Mouse (Mus musculus) brain, embryonic 18.5 days (tissue): ENCODE data around the gene AI481877.

Source experiments
- DNase-seq: peaks from one replicate; pipeline ENCODE4 v3.0.0-alpha.2; 2012; ENCODE audit warnings: low read depth, low spot score

The AI481877 gene

GRCm38 (mm10) chr4:59034918-59035785 lies 103.6 kb downstream of the AI481877 start, which contains the start of gene Gng10:
TSS of gene Gng10 (plus strand) at chr4:59035088.
- peak; percentile 39 for DNase-seq

GRCm38 (mm10) chr4:59034325-59034917 lies 104.4 kb downstream of the AI481877 start:
- DNase-seq = no peak

- DNase-seq = no peak
Observed at GRCm38 (mm10) chr4:59016922-59017321, 121.9 kb downstream of the AI481877 start.

- DNase-seq = no peak
Observed at GRCm38 (mm10) chr4:59015181-59015580, 123.6 kb downstream of the AI481877 start.

- DNase-seq = no peak
Observed at GRCm38 (mm10) chr4:59011446-59011845, 127.3 kb downstream of the AI481877 start.

GRCm38 (mm10) chr4:59009696-59010095 lies 129.1 kb downstream of the AI481877 start:
- DNase-seq = no peak

GRCm38 (mm10) chr4:59009186-59009585 lies 129.6 kb downstream of the AI481877 start:
- no peak for DNase-seq

- DNase-seq = no peak
Observed at GRCm38 (mm10) chr4:59007974-59008373, 130.8 kb downstream of the AI481877 start.

- no peak for DNase-seq
Observed at GRCm38 (mm10) chr4:59007016-59007415, 131.8 kb downstream of the AI481877 start.

- no peak for DNase-seq
Observed at GRCm38 (mm10) chr4:59006211-59006610, 132.6 kb downstream of the AI481877 start.

GRCm38 (mm10) chr4:59003806-59004200 lies 135.0 kb downstream of the AI481877 start:
- DNase-seq = no peak

- peak; percentile 78 for DNase-seq
Observed at GRCm38 (mm10) chr4:59002948-59003805, 135.6 kb downstream of the AI481877 start, which contains the start of gene Gm20503. TSS of gene Gm20503 (plus strand) at chr4:59003210.

GRCm38 (mm10) chr4:59000614-59001013 lies 138.2 kb downstream of the AI481877 start:
- no peak for DNase-seq

- DNase-seq = no peak
Observed at GRCm38 (mm10) chr4:58999686-59000085, 139.1 kb downstream of the AI481877 start.

GRCm38 (mm10) chr4:58998688-58999087 lies 140.1 kb downstream of the AI481877 start:
- no peak for DNase-seq

- DNase-seq = no peak
Observed at GRCm38 (mm10) chr4:58997081-58997480, 141.7 kb downstream of the AI481877 start.

GRCm38 (mm10) chr4:58995251-58995693 lies 143.5 kb downstream of the AI481877 start:
- DNase-seq = no peak

- no peak for DNase-seq
Observed at GRCm38 (mm10) chr4:58994762-58995161, 144.0 kb downstream of the AI481877 start, which contains the start of gene Dnajc25. TSS of gene Dnajc25 (plus strand) at chr4:58995062.
